Mouse (Mus musculus) liver, embryonic 16.5 days (tissue): ENCODE results near the gene Tmem54. TPM values are rescaled to one million over a fixed set of nuclear protein-coding genes. Genes with fewer than 3 reads are reported as not detected.
A peak's percentile ranks its signal among the peaks of the same experiment; 100 is the strongest.

ENCODE experiments used
- ATAC-seq: fragments of 200-750 bp; cut with Nextera tagmentation; 2 replicates; pipeline ENCODE4 v1.8.0; 2017; ENCODE audit warnings: low read depth, mild to moderate bottlenecking, moderate number of reproducible peaks, moderate library complexity
- H3K27ac ChIP-seq: fragments of 300-500 bp; sonication (generic); 2 replicates; pipeline ENCODE4 v1.5.1; 2014; ENCODE audit warnings: mild to moderate bottlenecking, low read length
- H3K27me3 ChIP-seq: fragments of 300-500 bp; sonication (generic); 2 replicates; pipeline ENCODE4 v1.6.1; 2014; ENCODE audit warnings: low read depth, low read length, mixed read lengths; ENCODE audit not compliant: control insufficient read depth, insufficient read depth
- H3K36me3 ChIP-seq: fragments of 300-500 bp; sonication (generic); 2 replicates; pipeline ENCODE4 v1.6.1; 2014; ENCODE audit warnings: mild to moderate bottlenecking; ENCODE audit not compliant: control insufficient read depth, insufficient read depth
- H3K4me1 ChIP-seq: fragments of 300-500 bp; sonication (generic); 2 replicates; pipeline ENCODE4 v1.6.1; 2014; ENCODE audit warnings: low read depth, low read length, mixed read lengths; ENCODE audit not compliant: control insufficient read depth
- H3K4me2 ChIP-seq: fragments of 300-500 bp; sonication (generic); 2 replicates; pipeline ENCODE4 v1.6.1; 2014; ENCODE audit warnings: low read depth, low read length, mixed read lengths
- H3K4me3 ChIP-seq: fragments of 300-500 bp; sonication (generic); 2 replicates; pipeline ENCODE4 v1.5.1; 2014; ENCODE audit warnings: low read depth, mild to moderate bottlenecking, low read length
- H3K9ac ChIP-seq: fragments of 300-500 bp; sonication (generic); 2 replicates; pipeline ENCODE4 v1.6.1; 2014; ENCODE audit warnings: low read depth, low read length
- H3K9me3 ChIP-seq: fragments of 300-500 bp; sonication (generic); replicated peaks from 2 replicates; pipeline ENCODE4 v1.6.1; 2016; ENCODE audit warnings: low read length; ENCODE audit not compliant: control insufficient read depth
- WGBS: fragments of 180-500 bp; shearing (Covaris S2); extraction: QIAGEN DNeasy Blood & Tissue Kit; methylation state at CpG from one replicate; pipeline ENCODE4 v1.1.7; 2014; ENCODE audit not compliant: insufficient replicate concordance; 5-methylcytosine and 5-hydroxymethylcytosine counted together
- polyA plus RNA-seq: library from polyadenylated mRNA; unstranded; fragments of >200 nt; fragmentation: Nextera tagmentation; extraction: Ambion mirVana; gene quantifications from 2 replicates; pipeline ENCODE4 v1.2.1, GENCODE M21; 2015

Tmem54 gene
- polyA plus RNA-seq: 0.58 and 1.7 TPM in 2 replicates

DNA sequence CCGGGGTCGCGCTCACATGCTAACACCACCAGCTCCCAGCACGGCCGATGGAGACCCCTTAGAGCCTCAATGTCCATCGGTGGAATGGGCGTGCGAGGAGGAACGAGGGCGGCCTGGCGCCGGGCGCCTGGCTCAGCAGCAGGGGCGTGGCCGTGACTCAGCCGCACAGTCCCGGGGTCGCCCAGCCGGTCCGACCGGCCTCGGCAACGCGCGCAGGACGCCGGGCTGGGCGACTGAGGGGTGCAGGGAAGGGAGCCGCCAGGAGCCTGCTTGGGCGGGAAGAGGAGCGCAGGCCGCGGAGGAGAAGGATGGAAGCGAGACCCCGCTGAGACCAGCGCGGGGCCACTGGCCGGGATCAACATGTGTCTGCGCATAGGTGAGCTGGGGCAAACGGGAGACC lies at the start of gene Tmem54:
Tmem54 (plus strand) TSS at position 193 of the 400 bp plus-strand sequence.
- Histone ChIP-seq H3K27me3 (peaks cover 30% of the 10 kb centered on the region), H3K4me3 (peak within 1 kb of the TSS; percentile 17; the same call in 1 of the 2 replicates), H3K27ac (no peak within 1 kb of the TSS), H3K9ac (no peak within 1 kb of the TSS), H3K4me1 (no peaks in the 10 kb centered on the region), H3K4me2 (peak within 1 kb of the TSS; percentile 47), H3K9me3 (no peaks in the 10 kb centered on the region), H3K36me3 (no peaks in the 10 kb centered on the region)
- ATAC-seq: no peak
- 2% methylated on average over 34 of the region's 40 CpGs for WGBS

DNA sequence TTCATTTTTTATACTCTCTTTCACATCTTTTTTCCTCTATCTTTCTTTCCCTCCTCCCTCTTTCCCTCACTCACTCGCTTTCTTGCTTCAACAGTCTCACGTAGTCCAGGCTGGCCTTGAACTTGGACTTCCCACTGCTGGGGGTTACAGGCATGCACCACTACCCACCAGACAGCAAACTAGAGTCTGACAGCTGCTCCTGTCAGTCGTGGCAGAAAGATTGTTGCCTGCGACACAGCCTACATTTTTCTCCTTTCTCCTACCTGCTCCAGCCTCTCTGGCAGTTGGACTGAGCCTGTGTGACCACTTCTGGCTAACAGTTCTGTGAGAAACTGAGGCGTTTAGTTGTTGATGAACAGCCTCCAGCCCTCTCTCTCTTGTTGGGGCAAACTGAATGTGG lies 49.8 kb upstream of the Tmem54 start:
- 70% methylated on average over 5 of the region's 5 CpGs for WGBS
- no peak overlapping the region for H3K4me2 ChIP-seq
- H3K4me1 ChIP-seq: peaks cover 29% of the 10 kb centered on the region
- no peak overlapping the region for H3K9ac ChIP-seq
- no peak overlapping the region for H3K27ac ChIP-seq
- H3K36me3 ChIP-seq: no peaks in the 10 kb centered on the region
- H3K9me3 ChIP-seq: no peaks in the 10 kb centered on the region
- no peak for ATAC-seq
- no peak overlapping the region for H3K4me3 ChIP-seq
- H3K27me3 ChIP-seq: peaks cover 2% of the 10 kb centered on the region

DNA sequence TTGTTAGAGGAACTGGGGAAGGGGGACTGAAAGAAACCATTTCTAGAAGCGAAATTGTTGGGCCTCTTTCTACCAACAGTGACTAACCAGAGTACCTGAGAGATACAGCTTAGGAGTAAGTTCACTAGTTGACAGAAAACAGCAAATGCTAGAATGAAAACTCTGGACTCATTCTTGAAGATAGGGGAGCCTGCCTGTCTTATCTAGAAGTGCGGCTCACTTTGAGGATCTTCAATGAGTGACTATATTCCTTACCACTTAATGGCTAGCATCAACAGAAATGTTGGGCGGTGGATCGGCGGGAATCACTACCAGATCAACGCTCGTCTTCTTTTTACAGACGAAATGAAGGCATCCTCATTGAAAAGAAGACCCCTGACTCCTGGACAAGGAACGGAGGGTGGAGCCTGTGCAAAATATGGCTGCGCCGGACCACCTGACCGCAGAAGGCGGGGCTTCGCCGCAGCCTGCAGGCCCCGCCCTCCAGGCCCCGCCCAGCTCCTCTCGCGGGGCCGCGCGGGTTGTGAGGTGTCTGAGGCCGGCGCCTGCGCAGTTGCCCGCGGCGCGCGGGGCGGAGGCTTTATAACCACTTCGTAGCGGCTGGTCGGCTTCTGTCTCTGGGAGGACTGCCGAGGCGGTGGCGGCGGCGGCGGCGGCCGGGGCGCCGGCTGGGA lies 47.7 kb upstream of the Tmem54 start:
- Histone ChIP-seq H3K27me3 (no peaks in the 10 kb centered on the region; the same call in 1 of the 2 replicates), H3K4me3 (peak overlapping the region; percentile 80), H3K9ac (peak overlapping the region; percentile 91), H3K4me2 (peak overlapping the region; percentile 100), H3K27ac (peak overlapping the region; percentile 90), H3K4me1 (peaks cover 25% of the 10 kb centered on the region), H3K36me3 (no peaks in the 10 kb centered on the region), H3K9me3 (no peaks in the 10 kb centered on the region)
- WGBS: 2% methylated on average over 32 of the region's 44 CpGs
- ATAC-seq: peak; percentile 95

DNA sequence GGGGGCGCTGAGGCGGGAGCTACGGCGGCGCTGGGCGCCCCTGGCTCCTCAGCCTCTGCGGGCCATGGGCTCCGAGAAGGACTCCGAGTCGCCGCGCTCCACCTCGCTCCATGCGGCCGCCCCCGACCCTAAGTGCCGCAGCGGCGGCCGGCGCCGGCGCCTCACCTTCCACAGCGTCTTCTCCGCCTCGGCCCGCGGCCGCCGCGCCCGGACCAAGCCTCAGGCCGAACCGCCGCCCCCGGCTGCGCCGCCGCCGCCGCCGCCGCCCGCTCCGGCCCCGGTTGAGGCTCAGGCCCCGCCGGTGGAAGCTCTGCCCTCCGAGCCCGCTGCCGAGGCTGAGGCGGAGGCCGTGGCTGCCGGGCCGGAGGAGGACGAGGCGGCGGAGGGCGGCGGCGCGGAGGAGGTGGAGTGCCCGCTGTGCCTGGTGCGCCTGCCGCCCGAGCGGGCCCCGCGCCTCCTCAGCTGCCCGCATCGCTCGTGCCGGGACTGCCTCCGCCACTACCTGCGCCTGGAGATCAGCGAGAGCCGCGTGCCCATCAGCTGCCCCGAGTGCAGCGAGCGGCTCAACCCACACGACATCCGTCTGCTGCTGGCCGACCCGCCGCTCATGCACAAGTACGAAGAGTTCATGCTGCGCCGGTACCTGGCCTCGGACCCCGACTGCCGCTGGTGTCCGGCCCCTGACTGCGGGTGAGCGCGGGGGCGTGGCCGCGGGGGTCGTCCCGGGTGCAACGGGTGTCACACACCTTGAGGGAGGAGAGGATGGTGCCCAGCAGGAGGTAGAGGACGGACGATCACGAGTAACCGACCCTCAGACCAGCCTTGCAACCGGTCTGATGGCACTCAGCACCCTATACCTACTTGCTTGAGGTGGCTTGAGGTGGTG lies 46.9 kb upstream of the Tmem54 start, which contains the start of gene Rnf19b:
Rnf19b (plus strand) TSS at position 65 of the 886 bp plus-strand sequence.
- no peaks in the 10 kb centered on the region for H3K27me3 ChIP-seq
- H3K4me1 ChIP-seq: peaks cover 31% of the 10 kb centered on the region
- peak within 1 kb of the TSS; percentile 91 for H3K9ac ChIP-seq
- H3K9me3 ChIP-seq: no peaks in the 10 kb centered on the region
- peak within 1 kb of the TSS; percentile 80 for H3K4me3 ChIP-seq
- H3K27ac ChIP-seq: peak within 1 kb of the TSS; percentile 90
- H3K36me3 ChIP-seq: no peaks in the 10 kb centered on the region
- peak; percentile 68 for ATAC-seq
- H3K4me2 ChIP-seq: peak within 1 kb of the TSS; percentile 100
- under 1% methylated on average over 86 of the region's 107 CpGs for WGBS

DNA sequence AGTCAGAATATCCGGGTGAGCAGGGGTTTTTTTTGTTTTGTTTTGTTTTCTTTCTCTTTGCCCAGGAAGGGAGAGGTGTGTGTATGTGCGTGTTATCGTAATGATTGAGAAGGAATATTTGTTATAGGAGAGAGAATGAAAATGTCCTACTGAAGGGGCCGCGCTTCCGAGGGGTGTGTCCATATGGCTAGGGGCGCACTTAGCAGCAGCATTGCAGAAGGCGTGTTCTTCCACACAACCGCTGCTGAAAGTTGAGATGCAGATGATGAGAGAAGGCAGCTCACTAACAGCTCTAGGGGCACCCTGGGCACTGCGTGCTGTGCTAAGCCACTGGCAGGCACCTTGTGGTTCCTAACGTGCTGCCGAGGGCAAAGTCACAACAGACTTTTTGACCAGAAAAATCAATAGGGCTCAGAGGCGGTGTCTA lies 46.2 kb upstream of the Tmem54 start:
- Histone ChIP-seq H3K4me1 (peaks cover 31% of the 10 kb centered on the region), H3K9ac (peak overlapping the region; percentile 91), H3K4me2 (peak overlapping the region; percentile 100), H3K4me3 (peak overlapping the region; percentile 80), H3K9me3 (no peaks in the 10 kb centered on the region), H3K27me3 (no peaks in the 10 kb centered on the region), H3K27ac (peak overlapping the region; percentile 90; the same call in 1 of the 2 replicates), H3K36me3 (no peaks in the 10 kb centered on the region)
- no peak for ATAC-seq
- WGBS: 2% methylated on average over 13 of the region's 13 CpGs

DNA sequence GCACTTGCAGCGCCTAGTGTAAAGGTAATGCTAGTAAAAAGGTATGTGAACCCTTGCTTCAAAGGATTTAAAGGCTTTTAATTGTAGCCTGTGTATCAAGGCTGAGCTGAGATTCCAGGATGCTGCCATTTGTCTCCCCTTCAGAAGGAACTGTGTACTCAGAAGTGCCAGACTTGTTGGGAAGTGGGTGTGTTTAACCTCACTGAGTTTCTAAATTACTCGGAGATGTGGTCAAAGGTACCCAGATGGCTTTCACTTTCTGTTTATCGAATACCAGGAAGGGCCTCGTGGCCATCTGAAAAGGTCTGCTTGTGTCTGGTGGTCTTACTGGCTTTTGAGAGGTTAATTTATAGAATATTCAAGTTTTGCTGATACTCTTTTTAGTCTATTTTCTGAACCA lies 45.4 kb upstream of the Tmem54 start:
- H3K4me2 ChIP-seq: peak overlapping the region; percentile 100
- no peaks in the 10 kb centered on the region for H3K27me3 ChIP-seq
- H3K27ac ChIP-seq: no peak overlapping the region
- no peaks in the 10 kb centered on the region for H3K9me3 ChIP-seq
- ATAC-seq: no peak
- peak overlapping the region; percentile 80 for H3K4me3 ChIP-seq
- no peak overlapping the region for H3K9ac ChIP-seq
- H3K4me1 ChIP-seq: peaks cover 31% of the 10 kb centered on the region
- no peaks in the 10 kb centered on the region for H3K36me3 ChIP-seq
- 17% methylated on average over 4 of the region's 4 CpGs for WGBS

DNA sequence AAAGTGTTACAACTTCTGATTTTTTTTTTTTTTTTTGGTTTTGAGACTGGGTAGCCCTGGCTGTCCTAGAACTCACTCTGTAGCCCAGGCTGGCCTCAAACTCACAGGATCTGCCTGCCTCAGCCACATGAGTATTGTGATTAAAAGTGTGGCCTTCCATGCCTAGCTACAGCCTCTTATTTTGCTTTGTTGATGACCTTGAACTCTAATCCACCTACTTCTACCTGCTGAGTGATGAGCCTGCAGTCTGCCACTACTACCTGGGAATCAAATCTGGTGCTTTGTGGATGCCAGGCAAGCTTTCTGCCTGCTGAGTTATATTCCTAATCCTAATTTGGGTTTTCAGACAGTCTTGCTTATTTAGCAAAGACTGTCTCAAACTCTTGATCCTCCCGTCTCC lies 43.9 kb upstream of the Tmem54 start:
- H3K36me3 ChIP-seq: no peaks in the 10 kb centered on the region
- ATAC-seq: no peak
- H3K4me1 ChIP-seq: peaks cover 31% of the 10 kb centered on the region
- H3K27me3 ChIP-seq: no peaks in the 10 kb centered on the region
- H3K4me3 ChIP-seq: no peak overlapping the region
- H3K9me3 ChIP-seq: no peaks in the 10 kb centered on the region
- no peak overlapping the region for H3K4me2 ChIP-seq
- H3K27ac ChIP-seq: no peak overlapping the region
- H3K9ac ChIP-seq: no peak overlapping the region
- 91% methylated on average over 1 of the region's 1 CpGs for WGBS

DNA sequence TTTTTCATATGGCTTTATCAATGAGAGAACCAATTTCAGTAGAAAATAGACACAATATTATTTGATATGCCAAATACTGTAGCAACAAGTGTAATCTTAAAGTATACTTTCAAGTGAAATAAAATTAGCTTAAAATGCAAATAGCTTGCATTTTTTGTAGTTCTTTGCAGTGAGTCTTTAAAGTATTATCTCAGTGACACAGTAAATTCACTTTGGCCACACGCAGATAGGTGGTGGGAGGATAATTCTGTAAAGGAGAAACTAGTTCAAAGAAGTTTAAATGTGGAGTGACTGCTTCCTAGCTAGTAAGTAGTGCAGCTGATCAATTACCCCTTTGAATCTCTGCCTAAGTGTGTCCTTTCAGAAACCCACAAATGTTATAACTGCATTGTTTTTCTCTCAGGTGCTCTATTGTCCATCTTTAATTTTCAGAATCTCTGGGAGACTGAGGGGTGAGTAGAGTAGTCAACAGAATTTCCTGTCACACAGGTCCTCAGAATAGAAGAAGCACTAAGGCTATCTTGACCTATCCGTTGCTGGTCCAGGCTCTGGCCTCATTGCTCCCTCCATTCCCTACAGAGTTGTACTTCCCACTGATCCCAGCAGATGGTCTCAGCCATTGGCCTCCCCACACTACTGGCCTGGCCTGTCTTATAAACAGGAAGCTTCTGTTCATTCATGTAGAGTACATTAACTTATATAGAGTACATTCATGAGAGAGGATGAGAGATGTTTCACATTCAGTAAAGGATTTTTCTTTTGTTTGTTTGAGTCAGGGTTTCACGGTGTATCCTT lies 42.9 kb upstream of the Tmem54 start:
- ATAC-seq: no peak
- Histone ChIP-seq H3K9ac (no peak overlapping the region), H3K27ac (no peak overlapping the region), H3K4me1 (peaks cover 26% of the 10 kb centered on the region), H3K27me3 (no peaks in the 10 kb centered on the region), H3K4me3 (no peak overlapping the region), H3K36me3 (no peaks in the 10 kb centered on the region), H3K4me2 (no peak overlapping the region), H3K9me3 (no peaks in the 10 kb centered on the region)
- WGBS: 65% methylated on average over 3 of the region's 3 CpGs
